Mouse (Mus musculus) CH12.LX (cell line): Measurements from ENCODE around the gene Hunk. TPM values are rescaled to one million over a fixed set of nuclear protein-coding genes. Genes with fewer than 3 reads are reported as not detected.

Experiments
- DNase-seq: peaks from one replicate; pipeline ENCODE4 v3.0.0-alpha.2; 2013; ENCODE audit errors: extremely low read depth
- H3K27ac ChIP-seq: 2 replicates; pipeline ENCODE4 v1.5.1; 2012; ENCODE audit warnings: low read depth, mild to moderate bottlenecking, control low read depth, moderate library complexity; ENCODE audit not compliant: insufficient read depth
- H3K27me3 ChIP-seq: replicated peaks from 2 replicates; pipeline ENCODE3; 2012; ENCODE audit warnings: inconsistent platforms
- H3K36me3 ChIP-seq, 2 experiments: replicated peaks in 1 of 2; 2 replicates each; pipeline versions ENCODE3 to v1.6.1; 2012; ENCODE audit warnings: inconsistent platforms in 1 of 2, low read length in 1 of 2, mild to moderate bottlenecking in 1 of 2, mixed read lengths in 1 of 2, moderate library complexity in 1 of 2; ENCODE audit not compliant: control insufficient read depth in 1 of 2, insufficient read depth in 1 of 2
- H3K4me1 ChIP-seq, 2 experiments: 2 replicates each; pipeline ENCODE4 v1.6.1; 2012; ENCODE audit warnings: inconsistent platforms in 1 of 2, moderate library complexity in 1 of 2; ENCODE audit not compliant: insufficient read depth in 2 of 2, control insufficient read depth in 1 of 2
- H3K4me2 ChIP-seq: 2 replicates; pipeline ENCODE4 v1.6.1; 2012; ENCODE audit warnings: low read depth, mild to moderate bottlenecking, control low read depth; ENCODE audit not compliant: poor library complexity, insufficient read depth, severe bottlenecking
- H3K4me3 ChIP-seq, 3 experiments: fragments of 150-350 bp in 1 of 3; sonication (generic) in 1 of 3; replicated peaks in 1 of 3; 2 replicates each; pipeline versions ENCODE3 to v1.5.1; 2011 to 2012; ENCODE audit warnings: low read depth in 2 of 3, low read length in 2 of 3, mild to moderate bottlenecking in 2 of 3, moderate library complexity in 2 of 3, control low read depth in 1 of 3, improper control_type of control experiment in 1 of 3, inconsistent platforms in 1 of 3, mixed read lengths in 1 of 3; ENCODE audit not compliant: poor library complexity in 1 of 3
- H3K79me2 ChIP-seq: replicated peaks from 2 replicates; pipeline ENCODE4 v1.6.1; 2012; ENCODE audit warnings: mild to moderate bottlenecking, moderate library complexity; ENCODE audit not compliant: control insufficient read depth, poor library complexity, insufficient read depth, severe bottlenecking; ENCODE audit errors: extremely low read depth
- H3K9ac ChIP-seq: 2 replicates; pipeline ENCODE4 v1.6.1; 2012; ENCODE audit warnings: low read depth, mild to moderate bottlenecking, control low read depth, moderate library complexity; ENCODE audit not compliant: insufficient read depth
- H3K9me3 ChIP-seq: replicated peaks from 2 replicates; pipeline ENCODE3; 2012; ENCODE audit warnings: low read length, inconsistent platforms, mixed read lengths
- CHD1 ChIP-seq: IDR thresholded peaks from 2 replicates; pipeline ENCODE4 v1.6.1; 2012; ENCODE audit warnings: low read depth, low read length, improper control_type of control experiment, inconsistent platforms
- CHD2 ChIP-seq: IDR thresholded peaks from 2 replicates; pipeline ENCODE4 v1.6.1; 2011; ENCODE audit warnings: low read length, improper control_type of control experiment
- CTCF ChIP-seq, 2 experiments: IDR thresholded peaks in 1 of 2; conservative IDR thresholded peaks in 1 of 2; 2 replicates each; pipeline ENCODE4 v1.5.1; 2011 to 2012; ENCODE audit warnings: low read depth in 2 of 2, low read length in 2 of 2, improper control_type of control experiment in 1 of 2, inconsistent platforms in 1 of 2, mild to moderate bottlenecking in 1 of 2, moderate library complexity in 1 of 2
- E2F4 ChIP-seq: IDR thresholded peaks from 2 replicates; pipeline ENCODE4 v1.6.1; 2011; ENCODE audit warnings: low read depth, low read length, improper control_type of control experiment; ENCODE audit not compliant: insufficient replicate concordance
- ELF1 ChIP-seq: IDR thresholded peaks from 2 replicates; pipeline ENCODE4 v1.6.1; 2014; ENCODE audit warnings: low read depth, mild to moderate bottlenecking, inconsistent platforms, low read length, improper control_type of control experiment
- EP300 ChIP-seq: IDR thresholded peaks from 2 replicates; pipeline ENCODE4 v1.6.1; 2011; ENCODE audit warnings: low read length, improper control_type of control experiment
- IRF4 ChIP-seq: IDR thresholded peaks from 2 replicates; pipeline ENCODE4 v1.6.1; 2014; ENCODE audit warnings: low read depth, mild to moderate bottlenecking, inconsistent platforms, low read length, improper control_type of control experiment
- JUN ChIP-seq: IDR thresholded peaks from 2 replicates; pipeline ENCODE4 v1.6.1; 2011; ENCODE audit warnings: low read depth, mild to moderate bottlenecking, low read length, improper control_type of control experiment, moderate library complexity; ENCODE audit not compliant: insufficient read depth
- MAX ChIP-seq: IDR thresholded peaks from 2 replicates; pipeline ENCODE4 v1.6.1; 2011; ENCODE audit warnings: low read length, improper control_type of control experiment
- MAZ ChIP-seq: IDR thresholded peaks from 2 replicates; pipeline ENCODE4 v1.6.1; 2012; ENCODE audit warnings: low read depth, mild to moderate bottlenecking, inconsistent platforms, low read length, improper control_type of control experiment, moderate library complexity
- MXI1 ChIP-seq: IDR thresholded peaks from 2 replicates; pipeline ENCODE4 v1.6.1; 2011; ENCODE audit warnings: mild to moderate bottlenecking, low read depth, low read length, improper control_type of control experiment
- MYC ChIP-seq: IDR thresholded peaks from 2 replicates; pipeline ENCODE4 v1.6.1; 2011; ENCODE audit warnings: low read depth, mild to moderate bottlenecking, improper control_type of control experiment, low read length
- RAD21 ChIP-seq: IDR thresholded peaks from 2 replicates; pipeline ENCODE4 v1.6.1; 2011; ENCODE audit warnings: low read depth, mild to moderate bottlenecking, low read length, improper control_type of control experiment, moderate library complexity
- RCOR1 ChIP-seq: conservative IDR thresholded peaks from 2 replicates; pipeline ENCODE4 v1.6.1; 2012; ENCODE audit warnings: low read depth, mild to moderate bottlenecking, inconsistent platforms, low read length, improper control_type of control experiment
- SIN3A ChIP-seq: IDR thresholded peaks from 2 replicates; pipeline ENCODE4 v1.6.1; 2012; ENCODE audit warnings: low read length, improper control_type of control experiment, inconsistent platforms
- UBTF ChIP-seq: IDR thresholded peaks from 2 replicates; pipeline ENCODE4 v1.6.1; 2012; ENCODE audit warnings: low read depth, mild to moderate bottlenecking, inconsistent platforms, low read length, improper control_type of control experiment, moderate library complexity
- USF1 ChIP-seq: IDR thresholded peaks from 2 replicates; pipeline ENCODE4 v1.6.1; 2014; ENCODE audit warnings: low read depth, mild to moderate bottlenecking, inconsistent platforms, low read length, improper control_type of control experiment
- ZC3H11A ChIP-seq: IDR thresholded peaks from 2 replicates; pipeline ENCODE4 v1.6.1; 2012; ENCODE audit warnings: low read depth, mild to moderate bottlenecking, inconsistent platforms, low read length, improper control_type of control experiment
- ZKSCAN1 ChIP-seq: IDR thresholded peaks from 2 replicates; pipeline ENCODE4 v1.6.1; 2012; ENCODE audit warnings: low read depth, inconsistent platforms, low read length, improper control_type of control experiment, borderline replicate concordance
- ZMIZ1 ChIP-seq: IDR thresholded peaks from 2 replicates; pipeline ENCODE4 v1.6.1; 2012; ENCODE audit warnings: low read depth, mild to moderate bottlenecking, inconsistent platforms, low read length, improper control_type of control experiment
- ZNF384 ChIP-seq: IDR thresholded peaks from 2 replicates; pipeline ENCODE4 v1.6.1; 2012; ENCODE audit warnings: low read depth, low read length, improper control_type of control experiment, inconsistent platforms
- dilution Hi-C: fragments of 300-500 bp; cut with MboI; formaldehyde crosslinking; loops from 2 replicates; pipeline ENCODE4 v1.14.3; 2020; ENCODE audit warnings: low sequenced_read_pairs; ENCODE audit not compliant: extremely low pct_unique_long_range_greater_than_20kb, extremely low pct_ligation_motif_present
- in situ Hi-C: fragments of 300-500 bp; cut with MboI; formaldehyde crosslinking; loops from 3 replicates; pipeline ENCODE4 v1.14.3; 2019; ENCODE audit warnings: low sequenced_read_pairs, low pct_ligation_motif_present, low pct_unique_long_range_greater_than_20kb, mixed read lengths
- polyA plus RNA-seq: library from polyadenylated mRNA; unstranded; fragments of >175 nt; gene quantifications from 2 replicates; pipeline ENCODE4 v1.2.1, GENCODE M21; 2012; ENCODE audit warnings: low read depth; ENCODE audit not compliant: insufficient read length
- total RNA-seq, 2 experiments: library from RNA; depleted of rRNA; stranded (reverse); fragments of 300-350 nt in 1 of 2; fragments of >200 nt in 1 of 2; gene quantifications; 2 replicates each; pipeline ENCODE4 v1.2.3; 2012 to 2014

Gene Hunk
- total and polyA plus RNA-seq, 3 experiments = not detected

DNA sequence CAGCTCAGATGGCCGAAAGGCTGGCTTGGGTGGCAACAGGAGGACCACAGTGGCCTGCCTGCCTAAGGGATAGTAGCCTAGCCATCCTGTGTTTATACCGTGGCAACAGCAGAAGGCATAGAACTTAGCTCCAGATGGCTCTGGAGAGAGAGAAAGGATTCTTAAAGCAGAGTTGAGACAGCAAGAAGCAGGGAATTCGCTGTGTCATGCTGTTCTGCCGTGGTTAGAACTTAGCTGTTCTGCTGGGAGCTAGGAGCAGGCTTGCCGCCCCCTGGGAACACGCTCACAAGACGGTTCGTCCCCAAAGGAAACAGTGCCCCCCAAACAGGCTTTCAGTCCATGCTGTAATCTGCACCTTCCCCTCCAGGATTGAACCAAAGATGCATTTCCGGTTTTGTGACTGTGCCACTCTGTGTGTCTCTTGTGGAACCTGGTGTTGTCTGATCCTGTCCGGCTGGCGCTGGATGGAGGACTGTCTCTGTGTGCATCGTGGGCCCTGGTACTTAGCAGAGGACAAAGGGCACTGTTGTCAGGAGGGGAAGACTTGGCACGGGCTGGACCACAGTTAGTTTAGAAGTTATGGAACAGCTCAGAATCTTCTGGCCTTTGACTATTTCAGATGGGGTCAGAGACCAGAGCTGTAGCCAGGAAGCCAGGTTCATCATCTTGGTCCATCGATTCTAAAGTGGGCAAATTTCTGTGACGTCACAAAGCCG lies 112.1 kb downstream of the Hunk start:
- no peak for DNase-seq
- H3K9me3 ChIP-seq = peaks cover 55% of the 10 kb centered on the region
- H3K27ac ChIP-seq = no peak overlapping the region
- no peak for TF ChIP-seq MXI1
- TF ChIP-seq ZC3H11A = no peak
- no peak for TF ChIP-seq JUN
- no peak for TF ChIP-seq ZKSCAN1
- TF ChIP-seq MYC = no peak
- no peak for TF ChIP-seq RCOR1
- TF ChIP-seq IRF4 = no peak
- no peak for TF ChIP-seq MAX
- TF ChIP-seq, all 38 proteins: peak for 0
- H3K4me1 ChIP-seq = no peaks in the 10 kb centered on the region
- no peaks in the 10 kb centered on the region for H3K36me3 ChIP-seq
- H3K79me2 ChIP-seq = no peaks in the 10 kb centered on the region
- H3K9ac ChIP-seq = no peak overlapping the region
- H3K27me3 ChIP-seq = peaks cover 15% of the 10 kb centered on the region
- H3K4me3 ChIP-seq = no peak overlapping the region
- in situ Hi-C loops = no loop called here
- H3K4me2 ChIP-seq = no peak overlapping the region
- dilution Hi-C loops = no loop called here

DNA sequence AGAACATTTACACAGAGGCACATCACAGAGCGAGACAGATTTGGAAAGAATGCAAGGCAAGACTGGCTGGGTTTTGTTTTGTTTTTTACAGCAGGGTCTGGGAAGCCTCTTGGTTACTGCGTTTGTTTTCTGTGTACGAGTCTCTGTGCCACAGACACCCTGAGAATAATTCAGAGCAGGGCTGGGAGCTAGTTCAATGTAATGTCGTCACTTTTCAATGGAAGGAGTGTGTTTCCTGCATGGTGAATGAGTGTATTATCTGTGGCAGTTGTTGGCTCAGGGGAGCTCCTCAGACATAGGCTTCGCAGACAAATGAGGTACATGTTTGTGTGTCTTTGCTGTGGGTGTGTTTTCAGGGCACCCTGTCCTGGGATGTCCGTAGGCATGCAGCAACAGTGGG lies 115.0 kb downstream of the Hunk start:
- TF ChIP-seq ZNF384 (no peak), RAD21 (no peak), EP300 (no peak), CHD2 (no peak), UBTF (no peak), SIN3A (no peak), CTCF (conservative IDR thresholded peaks at IDR 0.05 in 1 of 2, IDR thresholded peaks at IDR 0.05 in 1 of 2; ENCODE audit: low read depth in 2 of 2, low read length in 2 of 2) (no peak), ELF1 (no peak), ZMIZ1 (no peak), MXI1 (no peak), E2F4 (no peak), CHD1 (no peak), MAZ (no peak), USF1 (no peak)
- Histone ChIP-seq H3K27me3 (peaks cover 10% of the 10 kb centered on the region), H3K9ac (no peak overlapping the region), H3K27ac (no peak overlapping the region), H3K9me3 (peaks cover 56% of the 10 kb centered on the region), H3K4me3 (no peak overlapping the region), H3K79me2 (no peaks in the 10 kb centered on the region), H3K36me3 (no peaks in the 10 kb centered on the region), H3K4me2 (no peak overlapping the region), H3K4me1 (no peaks in the 10 kb centered on the region)
- in situ Hi-C loops = no loop called here
- no peak for DNase-seq
- dilution Hi-C loops = no loop called here
